ENCODE assay signal across 27 mouse cellular contexts in genomic region chr13:4233135-4233534, GRCm38 (mm10). TPM values are rescaled to one million over a fixed set of nuclear protein-coding genes. Genes with fewer than 3 reads are reported as not detected.
A peak's percentile ranks its signal among the peaks of the same experiment; 100 is the strongest.
DNase-seq lines count a peak whose midpoint lies in the region; ATAC-seq and TF ChIP-seq lines count a peak whose summit lies in the region.
"Had no signal": no experiment of that assay in that cellular context is flagged by ENCODE, and none has a peak within 500 bp of the region (broad histone marks: within the 10 kb centered on the region; RNA-seq: fewer than 3 reads in every experiment).

No protein-coding gene starts in this region.

- H3K27me3 ChIP-seq in liver, embryonic 14.5 days (ENCODE audit: control insufficient read depth, insufficient read depth, low read length), result no peaks in the 10 kb centered on the region
- no peaks in the 10 kb centered on the region for H3K27me3 ChIP-seq in liver, embryonic 12.5 days (replicated peaks)
- no peaks in the 10 kb centered on the region for H3K27me3 ChIP-seq in stomach, embryonic 14.5 days (ENCODE audit: control insufficient read depth, insufficient read depth, low read length)
- H3K27me3 ChIP-seq: embryonic facial prominence, embryonic 13.5 days; forebrain, embryonic 13.5 days; hindbrain, embryonic 12.5 days; midbrain, embryonic 12.5 days; neural tube, embryonic 15.5 days had no signal

- 0 out of 2 replicates have a peak, but pooled peaks have one; percentile 10 for ATAC-seq in liver, embryonic 14.5 days (ENCODE audit: insufficient read depth)
- ATAC-seq in liver, embryonic 12.5 days, result no peak
- ATAC-seq in stomach, embryonic 14.5 days (ENCODE audit: insufficient number of reproducible peaks, insufficient read depth, low FRiP score, low read depth), result peak; percentile 53
- ATAC-seq: forebrain, embryonic 13.5 days had no signal

- H3K4me2 ChIP-seq in liver, embryonic 14.5 days (ENCODE audit: low read depth), result no peak overlapping the region
- H3K4me2 ChIP-seq in liver, embryonic 12.5 days, result no peak overlapping the region
- no peak overlapping the region for H3K4me2 ChIP-seq in stomach, embryonic 14.5 days (replicated peaks; ENCODE audit: low read depth, low read length)
- H3K4me2 ChIP-seq: embryonic facial prominence, embryonic 13.5 days; forebrain, embryonic 13.5 days; hindbrain, embryonic 12.5 days; midbrain, embryonic 12.5 days; neural tube, embryonic 15.5 days had no signal

- H3K4me3 ChIP-seq in liver, embryonic 14.5 days (ENCODE audit: insufficient read depth in 1 of 2, low read depth in 2 of 2, low read length in 2 of 2), result no peak overlapping the region
- no peak overlapping the region for H3K4me3 ChIP-seq in liver, embryonic 12.5 days
- no peak overlapping the region for H3K4me3 ChIP-seq in stomach, embryonic 14.5 days (ENCODE audit: low read depth, low read length)
- H3K4me3 ChIP-seq: embryonic facial prominence, embryonic 13.5 days; forebrain, embryonic 13.5 days; gastrocnemius, adult 2 months; hindbrain, embryonic 12.5 days; layer of hippocampus, adult 2 months; midbrain, embryonic 12.5 days; neural tube, embryonic 15.5 days had no signal

- no peaks in the 10 kb centered on the region for H3K4me1 ChIP-seq in liver, embryonic 14.5 days (replicated peaks; ENCODE audit: control insufficient read depth in 2 of 2, insufficient read depth in 2 of 2, low read length in 1 of 2)
- H3K4me1 ChIP-seq in liver, embryonic 12.5 days, result no peaks in the 10 kb centered on the region; the same call in 1 of the 2 replicates
- no peaks in the 10 kb centered on the region for H3K4me1 ChIP-seq in stomach, embryonic 14.5 days (ENCODE audit: control insufficient read depth, insufficient read depth, low read length)
- H3K4me1 ChIP-seq: embryonic facial prominence, embryonic 13.5 days; forebrain, embryonic 13.5 days; hindbrain, embryonic 12.5 days; midbrain, embryonic 12.5 days; neural tube, embryonic 15.5 days had no signal

- TF ChIP-seq EP300 in liver, embryonic 14.5 days (IDR thresholded peaks at IDR 0.05; ENCODE audit: low read depth), result no peak

- no peak overlapping the region for H3K27ac ChIP-seq in liver, embryonic 14.5 days
- no peak overlapping the region for H3K27ac ChIP-seq in liver, embryonic 12.5 days
- 0 out of 2 replicates have a peak overlapping the region, but pooled peaks have one; percentile 7 for H3K27ac ChIP-seq in stomach, embryonic 14.5 days (ENCODE audit: low read length)
- H3K27ac ChIP-seq: embryonic facial prominence, embryonic 13.5 days; forebrain, embryonic 13.5 days; gastrocnemius, adult 2 months; hindbrain, embryonic 12.5 days; layer of hippocampus, adult 2 months; midbrain, embryonic 12.5 days; neural tube, embryonic 15.5 days had no signal

- no peaks in the 10 kb centered on the region for H3K9me3 ChIP-seq in liver, embryonic 14.5 days (ENCODE audit: control insufficient read depth, low read length)
- H3K9me3 ChIP-seq in liver, embryonic 12.5 days (replicated peaks), result no peaks in the 10 kb centered on the region
- H3K9me3 ChIP-seq in stomach, embryonic 14.5 days (ENCODE audit: control insufficient read depth, low read depth, low read length), result no peaks in the 10 kb centered on the region
- H3K9me3 ChIP-seq: embryonic facial prominence, embryonic 13.5 days; forebrain, embryonic 13.5 days; hindbrain, embryonic 12.5 days; midbrain, embryonic 12.5 days; neural tube, embryonic 15.5 days had no signal

- WGBS in liver, embryonic 14.5 days (ENCODE audit: insufficient replicate concordance), result 40% methylated on average over 1 of the region's 1 CpGs
- 42% methylated on average over 1 of the region's 1 CpGs for WGBS in liver, embryonic 12.5 days (ENCODE audit: insufficient replicate concordance)
- 63% methylated on average over 1 of the region's 1 CpGs for WGBS in stomach, embryonic 14.5 days

- H3K9ac ChIP-seq in liver, embryonic 14.5 days (replicated peaks), result no peak overlapping the region
- H3K9ac ChIP-seq in liver, embryonic 12.5 days, result no peak overlapping the region
- H3K9ac ChIP-seq in stomach, embryonic 14.5 days (replicated peaks; ENCODE audit: low read depth, low read length), result no peak overlapping the region
- H3K9ac ChIP-seq: embryonic facial prominence, embryonic 13.5 days; forebrain, embryonic 13.5 days; hindbrain, embryonic 12.5 days; midbrain, embryonic 12.5 days; neural tube, embryonic 15.5 days had no signal

- TF ChIP-seq CTCF in liver, embryonic 14.5 days (IDR thresholded peaks at IDR 0.05; ENCODE audit: low read depth), result no peak

- H3K36me3 ChIP-seq in liver, embryonic 14.5 days (replicated peaks; ENCODE audit: control insufficient read depth, insufficient read depth, low read depth), result no peaks in the 10 kb centered on the region
- no peaks in the 10 kb centered on the region; the same call in 1 of the 2 replicates for H3K36me3 ChIP-seq in liver, embryonic 12.5 days
- H3K36me3 ChIP-seq in stomach, embryonic 14.5 days (ENCODE audit: control insufficient read depth, insufficient read depth, low read length), result no peaks in the 10 kb centered on the region
- H3K36me3 ChIP-seq: embryonic facial prominence, embryonic 13.5 days; hindbrain, embryonic 12.5 days; midbrain, embryonic 12.5 days; neural tube, embryonic 15.5 days had no signal

- DNase-seq in liver, embryonic 14.5 days (ENCODE audit: low read depth in 3 of 3, low spot score in 3 of 3), result no peak
- peak; percentile 5 for DNase-seq in lung, postnatal 25 days (ENCODE audit: low spot score)
- DNase-seq in lung, postnatal 14 days, result no peak
- no peak for DNase-seq in thymus, postnatal 25 days
- no peak for DNase-seq in adrenal gland, postnatal 36 days
- DNase-seq: adrenal gland, adult 8-10 months; cerebellum, adult 18-20 months; cerebellum, postnatal 14 days; gastrocnemius, adult 2 months; right cerebral cortex, adult 18-20 months; thymus, postnatal 14 days had no signal

RNA-seq across cellular contexts. Expression of gene Akr1c19, which starts 4.6 kb away (rescaled TPM):
- polyA plus RNA-seq in liver, embryonic 14.5 days (2012; rRNA removed), result 8.1 and 14.1 TPM in 2 replicates
- 40.7 and 41.1 TPM in 2 replicates for polyA plus RNA-seq in liver, embryonic 14.5 days (2014; fragmentation: Nextera tagmentation; extraction: Ambion mirVana)
- polyA plus RNA-seq in liver, embryonic 12.5 days (2016; fragmentation: Nextera tagmentation; extraction: Ambion mirVana), result 34.1 and 36.7 TPM in 2 replicates
- 94.6 and 98.8 TPM in 2 replicates for polyA plus RNA-seq in stomach, embryonic 14.5 days (2014; fragmentation: Nextera tagmentation; extraction: Ambion mirVana)
- total RNA-seq in adrenal gland, postnatal 36 days (2021), result under 1 TPM; 0.23 to 0.76 TPM
- total RNA-seq: layer of hippocampus, adult 2 months; layer of hippocampus, postnatal 25 days; megakaryocyte, adult 5-6 weeks; MEL had no signal
- polyA plus RNA-seq: C2C12; embryonic facial prominence, embryonic 13.5 days had no signal

RNA-seq across cellular contexts. Expression of gene Akr1c13, which starts 42.2 kb away (rescaled TPM):
- 10.8 and 17.9 TPM in 2 replicates for polyA plus RNA-seq in liver, embryonic 14.5 days (2012; rRNA removed)
- polyA plus RNA-seq in liver, embryonic 14.5 days (2014; fragmentation: Nextera tagmentation; extraction: Ambion mirVana), result 36.6 and 37.4 TPM in 2 replicates
- 26.1 and 29.1 TPM in 2 replicates for polyA plus RNA-seq in liver, embryonic 12.5 days (2016; fragmentation: Nextera tagmentation; extraction: Ambion mirVana)
- polyA plus RNA-seq in stomach, embryonic 14.5 days (2014; fragmentation: Nextera tagmentation; extraction: Ambion mirVana), result 121 and 124 TPM in 2 replicates
- 10 to 100 TPM in 1 of 2 experiments, 1 to 10 TPM in 1; 8.8 to 40.6 TPM for total RNA-seq in adrenal gland, postnatal 36 days (2021)
- total RNA-seq: layer of hippocampus, postnatal 25 days had no signal
- polyA plus RNA-seq: erythroblast, embryonic 14.5 days had no signal

RNA-seq across cellular contexts. Expression of gene Akr1c12, which starts 46.1 kb away (rescaled TPM):
- polyA plus RNA-seq in liver, embryonic 14.5 days (2012; rRNA removed), result 3.9 and 7.1 TPM in 2 replicates
- polyA plus RNA-seq in liver, embryonic 14.5 days (2014; fragmentation: Nextera tagmentation; extraction: Ambion mirVana), result 13.8 and 15.1 TPM in 2 replicates
- polyA plus RNA-seq in liver, embryonic 12.5 days (2016; fragmentation: Nextera tagmentation; extraction: Ambion mirVana), result 12.2 and 13.2 TPM in 2 replicates
- polyA plus RNA-seq in stomach, embryonic 14.5 days (2014; fragmentation: Nextera tagmentation; extraction: Ambion mirVana), result 68.1 and 69.6 TPM in 2 replicates
- under 1 TPM; 0.26 to 0.59 TPM for total RNA-seq in adrenal gland, postnatal 36 days (2021)
- total RNA-seq: gastrocnemius, adult 2 months; gastrocnemius, postnatal 4 days; heart, adult 8-10 months; heart, postnatal 25 days; layer of hippocampus, adult 2 months; layer of hippocampus, postnatal 25 days had no signal
- polyA plus RNA-seq: embryonic facial prominence, embryonic 13.5 days; erythroblast, embryonic 14.5 days; forebrain, embryonic 13.5 days; hindbrain, embryonic 12.5 days had no signal
